Mouse (Mus musculus) forebrain, embryonic 11.5 days (tissue): Measurements from ENCODE around the gene Phf6. TPM values are rescaled to one million over a fixed set of nuclear protein-coding genes. Genes with fewer than 3 reads are reported as not detected.
"Not testable (repeated sequence)": the region's sequence is repeated elsewhere in the genome, so short reads cannot be mapped to it uniquely, and the experiment has no call there.

Experiments
- ATAC-seq: fragments of 200-750 bp; cut with Nextera tagmentation; replicated peaks from 2 replicates; pipeline ENCODE4 v1.8.0; 2017; ENCODE audit warnings: moderate TSS enrichment; ENCODE audit not compliant: low FRiP score
- DNase-seq: peaks from one replicate; pipeline ENCODE4 v3.0.0-alpha.2; 2017; ENCODE audit warnings: low spot score
- H3K27ac ChIP-seq: fragments of 300-500 bp; sonication (generic); 2 replicates; pipeline ENCODE4 v1.5.1; 2014; ENCODE audit warnings: low read depth, low read length
- H3K27me3 ChIP-seq: fragments of 300-500 bp; sonication (generic); 2 replicates; pipeline ENCODE4 v1.6.1; 2014; ENCODE audit warnings: mild to moderate bottlenecking, low read length, mixed read lengths; ENCODE audit not compliant: control insufficient read depth, insufficient read depth
- H3K36me3 ChIP-seq: fragments of 300-500 bp; sonication (generic); 2 replicates; pipeline ENCODE4 v1.6.1; 2014; ENCODE audit warnings: mild to moderate bottlenecking, low read length, moderate library complexity, mixed read lengths; ENCODE audit not compliant: control insufficient read depth, insufficient read depth
- H3K4me1 ChIP-seq: fragments of 300-500 bp; sonication (generic); replicated peaks from 2 replicates; pipeline ENCODE4 v1.6.1; 2014; ENCODE audit warnings: low read length, mixed read lengths; ENCODE audit not compliant: control insufficient read depth, insufficient read depth
- H3K4me2 ChIP-seq: fragments of 300-500 bp; sonication (generic); 2 replicates; pipeline ENCODE4 v1.6.1; 2014; ENCODE audit warnings: low read depth, mild to moderate bottlenecking, low read length, moderate library complexity, mixed read lengths; ENCODE audit not compliant: severe bottlenecking
- H3K4me3 ChIP-seq: fragments of 300-500 bp; sonication (generic); 2 replicates; pipeline ENCODE4 v1.5.1; 2014; ENCODE audit warnings: low read depth, low read length
- H3K9ac ChIP-seq: fragments of 300-500 bp; sonication (generic); 2 replicates; pipeline ENCODE4 v1.6.1; 2014; ENCODE audit warnings: low read length
- H3K9me3 ChIP-seq: fragments of 300-500 bp; sonication (generic); 2 replicates; pipeline ENCODE4 v1.6.1; 2016; ENCODE audit warnings: low read length, mixed read lengths; ENCODE audit not compliant: control insufficient read depth
- WGBS: fragments of 180-500 bp; shearing (Covaris S2); extraction: QIAGEN DNeasy Blood & Tissue Kit; methylation state at CpG from one replicate; pipeline ENCODE4 v1.1.7; 2014; 5-methylcytosine and 5-hydroxymethylcytosine counted together
- polyA plus RNA-seq: library from polyadenylated mRNA; unstranded; fragments of >200 nt; fragmentation: Nextera tagmentation; extraction: Ambion mirVana; gene quantifications from 2 replicates; pipeline ENCODE4 v1.2.1, GENCODE M21; 2014

The Phf6 gene
- polyA plus RNA-seq, 1 experiment from 2014 or later = 127 TPM

- H3K9me3 ChIP-seq, ATAC-seq, H3K9ac ChIP-seq, H3K36me3 ChIP-seq, H3K4me1 ChIP-seq, H3K27me3 ChIP-seq, H3K4me3 ChIP-seq, H3K27ac ChIP-seq, H3K4me2 ChIP-seq, DNase-seq: not testable (repeated sequence)
- WGBS = 91% methylated on average over 5 of the region's 5 CpGs
Observed at GRCm38 (mm10) chrX:52994726-52995125, 82.7 kb downstream of the Phf6 start.

GRCm38 (mm10) chrX:53004887-53005286, 92.8 kb downstream of the Phf6 start:
- H3K9me3 ChIP-seq, DNase-seq, H3K36me3 ChIP-seq: not testable (repeated sequence)

DNA sequence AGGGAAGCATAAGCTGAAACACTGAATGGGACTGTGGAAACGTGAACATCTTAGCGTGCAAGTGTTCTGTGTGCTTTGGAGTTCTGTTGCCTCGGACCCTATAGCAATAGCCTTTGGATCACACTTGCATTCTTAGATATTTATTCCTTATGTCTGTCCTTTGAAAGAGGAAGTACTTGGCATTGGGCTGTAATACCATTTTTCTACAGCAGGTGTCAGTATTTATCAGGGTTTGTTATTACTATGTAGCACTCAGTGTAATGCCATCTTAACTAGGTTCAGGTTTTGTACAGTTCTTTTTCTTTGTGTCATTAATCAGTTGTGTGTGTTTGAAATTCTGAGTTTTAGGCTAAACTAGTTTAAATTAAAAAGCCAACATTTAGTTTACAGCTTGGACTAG, 94.0 kb downstream of the Phf6 start:
- Histone ChIP-seq H3K27ac (no peak overlapping the region), H3K4me2 (no peak overlapping the region), H3K4me3 (no peak overlapping the region), H3K36me3 (no peaks in the 10 kb centered on the region), H3K4me1 (no peaks in the 10 kb centered on the region), H3K27me3 (no peaks in the 10 kb centered on the region), H3K9ac (no peak overlapping the region), H3K9me3 (no peaks in the 10 kb centered on the region)
- WGBS = 61% methylated on average over 3 of the region's 3 CpGs
- DNase-seq = no peak
- no peak for ATAC-seq

More at GRCm38 (mm10) chrX:53004887-53005286, 92.8 kb downstream of the Phf6 start:
- not testable (repeated sequence) for H3K4me1 ChIP-seq, H3K9ac ChIP-seq, H3K4me2 ChIP-seq, H3K27ac ChIP-seq, H3K4me3 ChIP-seq, H3K27me3 ChIP-seq, ATAC-seq
- 61% methylated on average over 4 of the region's 4 CpGs for WGBS

Other genes with a start within 250 kb of the Phf6 start
- gene Ccdc160, start 121.1 kb upstream of the Phf6 start, polyA plus RNA-seq = 3.8 and 4.7 TPM in 2 replicates
- 77.5 and 81.6 TPM in 2 replicates for gene Hprt, start 75.9 kb downstream of the Phf6 start, polyA plus RNA-seq